Mouse (Mus musculus) midbrain, embryonic 15.5 days (tissue): ENCODE data around the gene Tefm. TPM values are rescaled to one million over a fixed set of nuclear protein-coding genes. Genes with fewer than 3 reads are reported as not detected.
A peak's percentile ranks its signal among the peaks of the same experiment; 100 is the strongest.

Experiments
- ATAC-seq: fragments of 200-750 bp; cut with Nextera tagmentation; replicated peaks from 2 replicates; pipeline ENCODE4 v1.8.0; 2017; ENCODE audit warnings: moderate TSS enrichment
- H3K27ac ChIP-seq: fragments of 300-500 bp; sonication (generic); 2 replicates; pipeline ENCODE4 v1.5.1; 2015; ENCODE audit warnings: mild to moderate bottlenecking, inconsistent platforms
- H3K27me3 ChIP-seq: fragments of 300-500 bp; sonication (generic); replicated peaks from 2 replicates; pipeline ENCODE4 v1.6.1; 2015; ENCODE audit warnings: inconsistent platforms
- H3K36me3 ChIP-seq: fragments of 300-500 bp; sonication (generic); replicated peaks from 2 replicates; pipeline ENCODE4 v1.6.1; 2015; ENCODE audit warnings: inconsistent platforms
- H3K4me1 ChIP-seq: fragments of 300-500 bp; sonication (generic); 2 replicates; pipeline ENCODE4 v1.6.1; 2015; ENCODE audit warnings: inconsistent platforms
- H3K4me2 ChIP-seq: fragments of 300-500 bp; sonication (generic); 2 replicates; pipeline ENCODE4 v1.6.1; 2015; ENCODE audit warnings: inconsistent platforms, mild to moderate bottlenecking, moderate library complexity
- H3K4me3 ChIP-seq: fragments of 300-500 bp; sonication (generic); 2 replicates; pipeline ENCODE4 v1.5.1; 2015; ENCODE audit warnings: mild to moderate bottlenecking, inconsistent platforms
- H3K9ac ChIP-seq: fragments of 300-500 bp; sonication (generic); 2 replicates; pipeline ENCODE4 v1.6.1; 2015; ENCODE audit warnings: mild to moderate bottlenecking, inconsistent platforms
- H3K9me3 ChIP-seq: fragments of 300-500 bp; sonication (generic); 2 replicates; pipeline ENCODE4 v1.6.1; 2016; ENCODE audit warnings: inconsistent platforms
- WGBS: fragments of 180-500 bp; shearing (Covaris S2); methylation state at CpG from one replicate; pipeline ENCODE4 v1.1.7; 2015; ENCODE audit warnings: mixed read lengths; 5-methylcytosine and 5-hydroxymethylcytosine counted together
- polyA plus RNA-seq: library from polyadenylated mRNA; unstranded; fragments of >200 nt; fragmentation: Nextera tagmentation; extraction: Ambion mirVana; gene quantifications from 2 replicates; pipeline ENCODE4 v1.2.1, GENCODE M21; 2015

The Tefm gene
- polyA plus RNA-seq, 1 experiment from 2014 or later, result 20.2 TPM

DNA sequence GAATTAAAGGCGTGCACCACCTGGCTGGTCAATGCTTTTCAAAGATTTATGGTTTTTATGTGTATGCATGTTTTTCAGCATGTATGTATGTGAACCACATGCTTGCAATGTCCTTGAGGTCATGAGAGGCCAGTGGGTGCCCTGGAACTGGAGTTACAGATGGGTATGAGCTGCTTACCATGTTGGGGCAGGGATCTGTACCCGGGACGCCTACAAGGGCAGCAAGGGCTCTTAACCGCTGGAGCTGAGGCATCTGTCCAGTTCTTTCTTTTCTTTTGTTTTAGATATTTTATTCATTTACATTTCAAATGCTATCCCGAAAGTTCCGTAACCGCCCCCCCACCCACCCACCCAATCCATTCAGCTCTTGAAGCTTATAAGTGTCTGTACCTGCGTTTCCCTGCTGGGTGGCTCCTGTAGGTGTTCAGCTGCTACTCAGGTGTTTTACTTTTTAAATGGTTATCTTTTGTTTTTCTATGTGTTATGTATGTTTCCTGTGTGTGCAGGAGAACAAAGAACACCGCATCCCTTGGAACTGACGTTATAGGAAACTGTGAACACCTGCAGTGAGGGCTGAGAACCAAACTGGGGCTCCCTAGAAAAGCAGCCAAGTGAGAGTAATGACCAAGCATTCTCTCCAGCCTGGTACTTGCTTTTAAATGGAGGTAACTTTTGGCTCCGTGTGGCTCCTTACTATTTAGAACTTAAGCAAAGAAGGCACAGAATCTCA, 5.9 kb downstream of the Tefm start:
- H3K4me1 ChIP-seq, result peaks cover 8% of the 10 kb centered on the region
- H3K9ac ChIP-seq, result no peak overlapping the region
- no peak overlapping the region for H3K4me3 ChIP-seq
- H3K27me3 ChIP-seq, result no peaks in the 10 kb centered on the region
- WGBS, result 86% methylated on average over 11 of the region's 11 CpGs
- H3K36me3 ChIP-seq, result peaks cover 20% of the 10 kb centered on the region
- no peak overlapping the region for H3K4me2 ChIP-seq
- no peak for ATAC-seq
- H3K9me3 ChIP-seq, result no peaks in the 10 kb centered on the region
- H3K27ac ChIP-seq, result no peak overlapping the region

DNA sequence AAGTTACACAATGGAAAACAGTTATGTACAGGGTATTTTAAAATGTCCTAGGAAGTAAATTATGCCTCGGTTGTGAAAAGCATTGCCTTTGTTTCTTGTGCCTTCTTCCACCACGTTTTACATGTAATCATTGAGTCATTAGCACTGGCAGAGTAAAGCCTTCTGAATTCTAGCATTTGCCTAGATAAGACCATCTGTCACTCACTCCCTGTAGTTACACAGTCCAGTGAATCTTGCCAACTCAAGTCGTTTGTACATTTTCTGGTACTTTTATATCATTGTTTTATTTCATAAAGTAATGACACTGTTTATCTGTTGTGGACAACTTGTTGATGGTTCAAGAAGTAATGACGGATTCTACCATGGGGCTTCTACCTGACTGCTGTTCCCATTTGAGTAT, 7.2 kb downstream of the Tefm start:
- H3K27ac ChIP-seq, result no peak overlapping the region
- H3K9ac ChIP-seq, result no peak overlapping the region
- no peak overlapping the region for H3K4me3 ChIP-seq
- H3K9me3 ChIP-seq, result no peaks in the 10 kb centered on the region
- H3K4me1 ChIP-seq, result peaks cover 3% of the 10 kb centered on the region; the same call in 1 of the 2 replicates
- ATAC-seq, result no peak
- H3K4me2 ChIP-seq, result no peak overlapping the region
- H3K27me3 ChIP-seq, result no peaks in the 10 kb centered on the region
- 76% methylated on average over 4 of the region's 4 CpGs for WGBS
- H3K36me3 ChIP-seq, result peaks cover 17% of the 10 kb centered on the region

DNA sequence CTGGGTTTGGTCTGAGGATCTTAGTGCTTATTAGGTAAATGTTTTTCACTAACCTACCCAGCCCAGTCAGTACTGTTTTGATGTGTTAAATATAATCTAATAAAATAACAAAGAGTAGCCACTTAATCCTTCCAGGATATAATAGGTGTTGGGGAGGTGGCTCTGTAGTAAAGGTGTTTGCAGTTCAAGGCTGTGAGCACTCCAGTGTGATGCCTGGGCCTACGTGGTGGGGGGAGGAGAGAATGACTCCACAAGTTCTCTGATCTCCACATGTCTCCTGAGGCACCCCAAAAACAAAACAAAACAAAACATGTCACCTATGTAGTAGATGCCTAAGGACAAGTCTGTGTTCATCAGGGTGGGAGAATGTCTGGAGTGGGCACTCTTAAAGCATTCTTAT, 9.9 kb downstream of the Tefm start:
- no peak overlapping the region for H3K9ac ChIP-seq
- H3K4me3 ChIP-seq, result no peak overlapping the region
- H3K36me3 ChIP-seq, result peaks cover 20% of the 10 kb centered on the region
- no peak for ATAC-seq
- H3K4me1 ChIP-seq, result no peaks in the 10 kb centered on the region
- H3K9me3 ChIP-seq, result no peaks in the 10 kb centered on the region
- no peaks in the 10 kb centered on the region for H3K27me3 ChIP-seq
- no peak overlapping the region for H3K4me2 ChIP-seq
- 66% methylated on average over 1 of the region's 1 CpGs for WGBS
- H3K27ac ChIP-seq, result no peak overlapping the region

DNA sequence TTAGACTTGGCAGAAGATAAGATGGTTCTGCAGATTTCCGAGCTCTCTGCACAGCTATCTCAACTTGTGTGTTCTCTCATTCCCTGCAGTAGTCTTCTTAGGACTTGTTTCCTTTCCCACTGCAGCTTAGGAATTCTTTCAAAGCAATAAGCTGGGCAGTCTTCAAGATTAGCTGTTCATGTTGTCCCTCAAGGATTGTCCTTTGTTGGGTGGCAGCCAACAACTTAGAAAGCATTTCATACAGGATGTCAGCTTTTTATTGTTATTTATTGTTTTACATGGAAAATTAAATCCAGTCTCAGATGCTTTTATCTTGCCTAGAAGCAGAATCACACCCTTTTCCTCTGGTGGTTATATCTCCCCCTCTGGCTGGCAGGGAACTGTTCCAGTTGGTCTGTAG, 25.6 kb downstream of the Tefm start:
- Histone ChIP-seq H3K4me3 (no peak overlapping the region), H3K27ac (no peak overlapping the region), H3K27me3 (no peaks in the 10 kb centered on the region), H3K36me3 (peaks cover 21% of the 10 kb centered on the region), H3K4me2 (no peak overlapping the region), H3K9ac (no peak overlapping the region), H3K4me1 (no peaks in the 10 kb centered on the region), H3K9me3 (no peaks in the 10 kb centered on the region)
- ATAC-seq, result no peak
- 80% methylated on average over 1 of the region's 1 CpGs for WGBS

DNA sequence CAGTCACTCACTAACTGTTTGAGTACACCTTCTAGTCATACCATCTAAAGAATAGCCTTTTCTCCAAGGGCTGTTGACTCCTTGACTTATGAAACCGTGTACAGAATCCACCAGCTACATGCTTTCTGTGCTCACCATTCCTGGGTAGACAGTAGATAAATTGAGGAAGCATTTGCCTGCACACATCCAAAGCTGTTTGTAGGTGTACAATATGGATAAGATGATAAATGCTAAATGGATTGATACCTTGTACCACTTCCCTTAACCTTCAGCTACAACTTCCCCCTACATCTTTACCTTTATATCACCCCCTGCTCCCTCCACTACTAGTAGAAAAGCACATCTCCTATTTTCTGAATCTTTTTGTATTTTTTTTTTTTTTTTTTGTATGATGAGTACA, 37.6 kb downstream of the Tefm start:
- H3K4me1 ChIP-seq, result no peaks in the 10 kb centered on the region
- H3K9me3 ChIP-seq, result no peaks in the 10 kb centered on the region
- no peaks in the 10 kb centered on the region for H3K27me3 ChIP-seq
- H3K27ac ChIP-seq, result no peak overlapping the region
- H3K4me3 ChIP-seq, result no peak overlapping the region
- ATAC-seq, result no peak
- H3K4me2 ChIP-seq, result no peak overlapping the region
- H3K36me3 ChIP-seq, result peaks cover 9% of the 10 kb centered on the region
- WGBS, result 76% methylated on average over 1 of the region's 1 CpGs
- H3K9ac ChIP-seq, result no peak overlapping the region

DNA sequence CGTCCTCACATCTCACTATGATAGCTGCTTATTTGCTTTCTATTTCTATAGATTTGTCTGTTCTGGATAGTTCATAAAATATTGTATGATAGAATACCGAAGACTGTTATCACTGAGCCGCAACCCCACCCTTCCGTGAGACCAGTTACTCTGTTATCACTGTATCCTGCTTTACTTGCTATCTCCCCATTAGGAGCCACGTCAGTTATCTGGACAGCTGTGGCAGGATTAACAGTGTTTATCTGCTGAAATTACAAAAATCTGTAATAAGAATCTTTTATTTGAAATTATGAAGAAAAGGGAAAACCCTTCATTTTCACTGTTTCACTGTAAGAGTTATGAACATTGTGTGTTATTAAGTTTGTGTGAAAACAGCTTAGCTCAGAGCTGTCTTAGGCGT, 40.7 kb downstream of the Tefm start:
- no peak overlapping the region for H3K9ac ChIP-seq
- H3K4me1 ChIP-seq, result no peaks in the 10 kb centered on the region
- WGBS, result 94% methylated on average over 6 of the region's 6 CpGs
- peaks cover 6% of the 10 kb centered on the region for H3K36me3 ChIP-seq
- no peak overlapping the region for H3K4me3 ChIP-seq
- H3K4me2 ChIP-seq, result no peak overlapping the region
- no peaks in the 10 kb centered on the region for H3K27me3 ChIP-seq
- H3K9me3 ChIP-seq, result no peaks in the 10 kb centered on the region
- no peak for ATAC-seq
- no peak overlapping the region for H3K27ac ChIP-seq

DNA sequence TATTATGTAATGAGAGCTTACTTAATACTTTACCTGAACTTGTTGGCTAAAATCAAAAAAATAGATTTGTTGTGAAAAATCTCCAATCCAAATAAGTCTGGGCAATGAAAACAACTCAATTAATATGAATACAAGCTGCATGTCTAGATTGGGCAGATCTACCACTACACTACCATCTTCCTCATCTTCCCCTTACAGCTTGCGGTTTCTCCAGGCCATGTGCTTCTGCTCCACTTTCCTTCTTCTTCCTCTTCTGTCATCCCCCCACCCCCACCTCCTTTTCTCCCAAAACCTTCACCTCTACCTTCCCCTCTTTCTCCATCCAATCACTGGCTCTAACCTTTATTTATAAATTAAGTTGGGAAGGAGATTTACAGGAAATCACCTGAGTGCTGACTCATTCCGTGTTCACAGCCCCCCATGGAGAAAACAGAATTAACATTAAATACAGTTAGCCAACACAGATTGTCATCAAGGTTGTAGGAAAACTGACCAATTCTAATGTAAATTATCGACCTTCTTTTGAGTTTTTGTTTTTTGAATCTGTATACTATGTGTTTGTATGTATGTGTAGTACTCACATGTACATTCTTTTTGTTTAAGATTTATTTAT, 43.4 kb downstream of the Tefm start:
- H3K36me3 ChIP-seq, result peaks cover 6% of the 10 kb centered on the region
- H3K9me3 ChIP-seq, result no peaks in the 10 kb centered on the region
- H3K4me1 ChIP-seq, result no peaks in the 10 kb centered on the region
- H3K9ac ChIP-seq, result no peak overlapping the region
- H3K4me2 ChIP-seq, result no peak overlapping the region
- 90% methylated on average over 3 of the region's 3 CpGs for WGBS
- no peak for ATAC-seq
- no peak overlapping the region for H3K4me3 ChIP-seq
- H3K27ac ChIP-seq, result no peak overlapping the region
- no peaks in the 10 kb centered on the region for H3K27me3 ChIP-seq

DNA sequence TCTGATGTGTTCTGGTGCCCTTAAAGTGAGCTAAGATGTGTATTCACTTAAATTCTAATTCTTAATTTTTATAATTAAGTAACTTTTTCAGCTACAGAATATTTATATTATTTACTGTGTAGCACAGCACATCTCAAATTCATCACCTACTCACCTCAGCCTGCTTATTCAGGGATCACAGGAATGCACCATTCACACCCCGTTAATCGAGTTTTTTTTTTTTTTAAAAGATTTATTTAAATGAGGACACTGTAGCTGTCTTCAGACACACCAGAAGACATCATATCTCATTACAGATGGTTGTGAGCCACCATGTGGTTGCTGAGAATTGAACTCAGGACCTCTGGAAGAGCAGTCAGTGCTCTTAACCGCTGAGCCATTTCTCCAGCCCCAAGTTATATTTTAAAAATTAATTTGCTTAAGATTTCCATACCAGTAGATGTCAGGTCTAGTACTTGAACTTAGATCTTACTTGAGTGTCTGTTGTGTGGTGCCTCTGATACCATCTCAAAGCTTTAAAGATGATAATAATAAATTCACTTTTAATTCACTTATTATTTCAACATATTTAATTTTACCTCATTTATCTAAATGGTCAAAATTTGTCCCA, 51.3 kb downstream of the Tefm start:
- ATAC-seq, result no peak
- H3K9ac ChIP-seq, result no peak overlapping the region
- H3K4me2 ChIP-seq, result peak overlapping the region; percentile 76; the same call in 1 of the 2 replicates
- H3K4me3 ChIP-seq, result peak overlapping the region; percentile 76; the same call in 1 of the 2 replicates
- peaks cover 14% of the 10 kb centered on the region for H3K4me1 ChIP-seq
- H3K36me3 ChIP-seq, result no peaks in the 10 kb centered on the region
- 61% methylated on average over 3 of the region's 3 CpGs for WGBS
- H3K27me3 ChIP-seq, result no peaks in the 10 kb centered on the region
- H3K27ac ChIP-seq, result no peak overlapping the region
- H3K9me3 ChIP-seq, result no peaks in the 10 kb centered on the region

DNA sequence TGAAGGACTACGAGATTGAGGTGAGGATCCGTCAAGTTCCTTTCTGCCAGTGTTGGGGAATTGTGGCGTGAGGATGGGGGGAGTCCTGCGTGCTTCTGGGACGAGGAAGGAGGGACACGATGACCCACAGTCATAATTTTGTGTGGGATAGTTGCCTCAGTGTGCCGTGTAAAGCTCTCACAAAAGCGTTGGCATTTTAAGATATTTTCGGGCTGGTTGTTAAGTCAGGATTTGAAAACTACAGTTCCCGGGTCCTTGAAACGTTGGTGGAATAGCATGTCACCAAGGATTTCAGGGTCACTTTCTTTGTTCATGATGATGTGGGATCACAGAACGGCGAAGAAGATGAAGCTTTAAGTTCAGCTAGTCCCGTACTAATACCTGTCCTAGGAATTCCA, 52.2 kb downstream of the Tefm start:
- H3K27ac ChIP-seq, result no peak overlapping the region
- H3K4me2 ChIP-seq, result peak overlapping the region; percentile 76
- H3K4me1 ChIP-seq, result peaks cover 14% of the 10 kb centered on the region
- peak overlapping the region; percentile 76 for H3K4me3 ChIP-seq
- H3K27me3 ChIP-seq, result no peaks in the 10 kb centered on the region
- no peaks in the 10 kb centered on the region for H3K36me3 ChIP-seq
- no peak for ATAC-seq
- WGBS, result under 1% methylated on average over 14 of the region's 14 CpGs
- H3K9ac ChIP-seq, result peak overlapping the region; percentile 78
- no peaks in the 10 kb centered on the region for H3K9me3 ChIP-seq

DNA sequence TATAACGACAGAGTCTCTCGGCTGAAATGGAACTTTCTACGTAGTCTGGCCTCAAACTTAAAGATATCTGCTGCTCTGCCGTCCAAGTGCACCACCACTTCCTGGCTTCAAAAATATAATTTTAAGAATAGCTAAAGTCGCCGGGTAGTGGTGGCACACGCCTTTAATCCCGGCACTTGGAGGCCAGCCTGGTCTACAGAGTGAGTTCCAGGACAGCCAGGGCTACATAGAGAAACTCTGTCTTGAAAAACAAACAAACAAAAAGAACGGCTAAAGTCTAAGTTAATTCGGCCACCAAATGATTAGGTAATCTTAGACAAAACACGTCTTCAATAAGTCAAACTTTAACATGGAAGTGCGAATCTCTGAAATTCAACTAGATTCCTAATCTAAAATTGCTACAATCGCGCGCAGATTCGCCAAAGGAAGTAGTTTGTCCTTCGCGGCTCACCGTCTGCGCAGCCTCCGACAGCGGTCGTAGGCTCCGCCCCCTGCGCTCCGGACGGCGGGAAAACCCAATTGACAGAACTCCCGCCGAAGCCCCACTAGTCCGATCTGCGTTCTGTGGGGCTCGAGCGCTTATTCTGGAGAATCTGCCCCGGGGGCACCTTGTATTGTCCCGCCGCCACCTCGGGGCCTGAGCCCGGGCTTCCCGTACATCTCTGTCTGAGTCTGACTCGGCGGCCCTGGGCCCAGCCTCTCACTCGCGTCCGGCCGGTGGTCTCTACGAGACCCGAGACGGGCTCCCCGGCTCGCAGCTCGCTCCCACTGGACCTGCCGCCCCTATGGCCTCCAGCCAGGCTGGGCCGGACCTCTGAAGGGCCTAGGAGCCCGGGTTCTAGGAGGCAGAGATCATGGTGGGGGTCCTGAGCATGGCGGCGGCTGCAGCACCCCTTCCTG, 52.8 kb downstream of the Tefm start, which contains the start of gene Atad5:
TSS of gene Atad5 (plus strand) at position 484 of the 900 bp plus-strand sequence.
- Histone ChIP-seq H3K27me3 (no peaks in the 10 kb centered on the region), H3K27ac (no peak within 1 kb of the TSS), H3K4me2 (peak within 1 kb of the TSS; percentile 76), H3K9ac (peak within 1 kb of the TSS; percentile 78), H3K36me3 (no peaks in the 10 kb centered on the region), H3K4me3 (peak within 1 kb of the TSS; percentile 76), H3K9me3 (no peaks in the 10 kb centered on the region), H3K4me1 (peaks cover 14% of the 10 kb centered on the region)
- ATAC-seq, result peak; percentile 75
- 5% methylated on average over 57 of the region's 57 CpGs for WGBS

DNA sequence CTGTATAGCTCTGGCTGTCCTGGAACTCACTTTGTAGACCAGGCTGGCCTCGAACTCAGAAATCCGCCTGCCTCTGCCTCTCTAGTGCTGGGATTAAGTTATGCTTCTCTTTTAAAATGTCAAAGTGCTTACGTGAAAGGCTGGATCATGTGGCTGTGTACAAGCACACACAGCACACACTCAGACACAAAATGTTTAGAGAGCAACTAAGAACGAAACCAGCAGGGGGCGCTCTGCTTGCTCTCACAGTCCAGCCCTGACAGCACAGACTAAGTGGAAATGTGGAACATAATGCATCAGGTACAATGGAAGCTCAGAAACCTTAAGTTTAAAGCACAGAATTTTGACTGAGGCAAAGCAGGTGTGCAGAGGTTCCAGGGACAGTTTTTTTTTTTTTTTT, 55.1 kb downstream of the Tefm start:
- Histone ChIP-seq H3K27ac (no peak overlapping the region), H3K4me1 (peaks cover 14% of the 10 kb centered on the region), H3K27me3 (no peaks in the 10 kb centered on the region), H3K36me3 (no peaks in the 10 kb centered on the region), H3K9ac (no peak overlapping the region), H3K9me3 (no peaks in the 10 kb centered on the region), H3K4me2 (no peak overlapping the region), H3K4me3 (no peak overlapping the region)
- ATAC-seq, result no peak
- WGBS, result 6% methylated on average over 5 of the region's 5 CpGs
